Mouse (Mus musculus) induced T-regulatory cell, adult 2 months (primary cell): Measurements from ENCODE around the gene Ucn2.

Experiments
- DNase-seq: peaks from one replicate; pipeline ENCODE4 v3.0.0-alpha.2; 2012; ENCODE audit warnings: low read depth

The Ucn2 gene

DNA sequence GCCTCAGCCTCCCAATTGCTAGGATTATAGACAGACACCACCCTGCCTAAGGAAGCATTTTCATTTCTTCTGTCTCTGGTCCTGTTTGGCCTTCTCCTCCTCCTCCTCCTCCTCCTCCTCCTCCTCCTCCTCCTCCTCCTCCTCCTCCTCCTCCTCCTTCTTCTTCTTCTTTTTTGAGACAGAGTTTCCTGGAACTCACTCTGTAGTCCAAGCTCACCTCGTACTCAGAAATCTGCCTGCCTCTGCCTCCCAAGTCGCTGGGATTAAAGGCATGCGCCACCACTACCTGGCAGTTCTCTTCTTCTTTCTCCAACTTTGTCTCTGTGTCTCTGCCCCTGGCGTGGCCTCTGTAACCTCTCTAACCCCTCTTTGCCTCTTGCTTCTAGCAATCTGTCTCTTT lies at the start of gene Ucn2:
Gene Ucn2, plus strand, starts transcription at position 301 of the 400 bp plus-strand sequence.
- DNase-seq: no peak

DNA sequence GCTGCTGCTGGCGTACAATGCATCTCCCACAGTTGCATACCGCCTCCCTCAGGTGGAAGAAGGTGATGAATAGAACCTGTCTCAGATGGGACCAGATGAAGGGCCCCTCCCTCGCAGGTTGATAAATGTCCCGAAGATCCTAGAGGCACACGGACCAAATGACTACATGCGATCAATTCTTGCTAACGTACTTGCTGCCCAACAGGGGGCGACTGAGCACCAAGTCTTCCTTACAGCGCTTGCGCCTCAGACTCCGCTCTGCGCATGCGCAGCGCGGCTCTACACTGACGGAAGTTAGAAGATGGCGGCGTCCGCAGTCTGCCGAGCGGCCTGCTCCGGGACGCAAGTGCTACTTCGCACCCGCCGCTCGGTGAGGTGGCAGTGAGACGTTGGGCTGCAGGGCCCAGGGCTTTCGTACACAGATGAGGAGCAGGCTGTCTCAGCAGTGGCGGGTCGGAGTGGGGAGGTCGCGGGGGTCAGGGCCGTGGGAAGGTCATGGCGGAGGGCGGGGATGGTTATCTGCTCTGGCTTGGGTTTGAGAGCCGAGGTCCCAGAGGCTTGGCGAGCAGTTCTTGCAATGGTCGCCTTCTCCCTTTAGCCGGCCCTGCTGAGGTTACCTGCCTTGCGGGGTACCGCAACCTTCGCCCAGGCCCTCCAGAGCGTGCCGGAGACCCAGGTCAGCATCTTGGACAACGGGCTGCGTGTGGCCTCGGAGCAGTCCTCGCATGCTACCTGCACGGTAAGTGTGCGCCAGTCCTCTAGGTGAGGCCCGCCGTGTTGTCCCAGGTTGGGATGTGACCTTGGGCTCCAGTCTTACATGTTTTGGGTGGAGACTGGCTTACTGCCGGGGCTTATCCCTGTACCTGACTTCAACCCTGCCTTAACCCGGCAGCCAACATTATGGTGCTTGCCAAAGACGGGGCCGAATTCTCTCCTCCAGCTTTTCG lies 49.1 kb upstream of the Ucn2 start, which contains the start of gene Uqcrc1:
Gene Uqcrc1, plus strand, starts transcription at position 216 of the 947 bp plus-strand sequence.
- DNase-seq: peak; percentile 100

DNA sequence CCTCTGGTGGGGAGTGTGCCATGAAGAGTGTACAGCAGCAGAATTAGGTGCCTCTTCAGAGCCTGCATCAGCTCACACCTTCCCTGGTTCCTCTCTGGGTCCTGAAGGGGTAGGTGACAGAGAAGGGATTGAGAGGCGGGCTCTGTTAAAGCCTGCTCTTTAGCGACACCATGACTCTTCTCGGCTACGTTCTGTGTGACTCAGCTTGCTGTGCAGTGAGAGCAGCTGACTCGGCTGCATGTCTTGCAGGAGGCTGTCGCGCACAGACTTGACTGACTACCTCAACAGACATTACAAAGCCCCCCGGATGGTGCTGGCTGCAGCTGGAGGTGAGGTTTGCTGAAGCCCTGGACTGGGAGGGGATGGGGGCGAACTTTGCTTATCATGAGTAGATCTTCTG lies 40.7 kb upstream of the Ucn2 start:
- DNase-seq: no peak

DNA sequence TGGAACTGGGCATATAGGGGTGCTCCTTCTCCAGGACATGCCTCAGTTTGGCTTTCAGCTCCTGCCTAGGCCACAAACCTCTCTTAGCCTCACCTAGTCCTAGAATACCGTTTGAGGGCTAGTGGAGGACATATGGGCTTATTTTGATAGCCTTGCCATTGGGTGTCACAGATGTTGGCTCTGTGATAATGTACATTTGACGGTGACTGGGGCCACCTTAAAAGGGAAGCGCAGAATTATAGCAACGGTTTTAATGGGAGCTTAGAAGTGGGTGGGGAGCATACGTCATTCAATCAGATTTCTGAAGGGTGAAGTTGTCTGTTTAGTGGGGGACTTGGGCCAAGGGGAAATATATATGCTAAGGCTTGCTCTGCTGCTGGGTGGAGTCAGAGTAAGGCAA lies 40.2 kb upstream of the Ucn2 start:
- DNase-seq: no peak

DNA sequence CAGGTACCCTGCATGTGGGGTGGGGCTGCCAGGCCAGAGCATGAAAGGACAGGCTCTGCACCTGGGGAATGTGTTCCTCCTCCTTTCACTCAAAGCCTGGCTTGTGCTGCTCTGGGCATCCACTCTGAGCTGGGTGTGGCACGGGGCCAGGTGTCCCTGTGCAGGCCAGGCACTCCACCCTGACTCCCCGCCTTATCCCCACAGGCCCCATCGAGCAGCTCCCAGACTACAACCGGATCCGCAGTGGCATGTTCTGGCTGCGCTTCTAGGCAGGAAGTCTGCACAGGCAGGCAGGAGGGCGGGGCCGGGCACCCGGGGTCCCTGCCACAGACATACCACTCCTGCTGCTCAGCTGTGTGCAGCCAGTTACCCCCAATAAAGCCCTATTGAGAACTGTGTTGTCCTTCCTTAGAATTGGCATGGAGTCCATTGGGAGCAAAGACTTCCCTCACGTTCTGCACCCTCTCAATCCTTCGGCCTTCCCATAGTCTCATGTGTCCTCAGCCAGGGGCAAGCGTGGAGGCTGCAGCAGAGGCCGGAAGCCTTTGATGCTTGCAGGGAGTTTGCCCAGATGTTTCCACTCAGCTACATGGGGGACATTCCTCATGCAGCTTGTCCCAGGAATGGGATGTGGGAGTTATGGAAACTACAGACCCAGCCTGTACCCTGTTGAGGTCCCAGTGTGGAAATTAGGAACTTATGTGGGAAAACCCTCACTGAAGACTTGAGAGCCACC lies 36.4 kb upstream of the Ucn2 start:
- DNase-seq: no peak

DNA sequence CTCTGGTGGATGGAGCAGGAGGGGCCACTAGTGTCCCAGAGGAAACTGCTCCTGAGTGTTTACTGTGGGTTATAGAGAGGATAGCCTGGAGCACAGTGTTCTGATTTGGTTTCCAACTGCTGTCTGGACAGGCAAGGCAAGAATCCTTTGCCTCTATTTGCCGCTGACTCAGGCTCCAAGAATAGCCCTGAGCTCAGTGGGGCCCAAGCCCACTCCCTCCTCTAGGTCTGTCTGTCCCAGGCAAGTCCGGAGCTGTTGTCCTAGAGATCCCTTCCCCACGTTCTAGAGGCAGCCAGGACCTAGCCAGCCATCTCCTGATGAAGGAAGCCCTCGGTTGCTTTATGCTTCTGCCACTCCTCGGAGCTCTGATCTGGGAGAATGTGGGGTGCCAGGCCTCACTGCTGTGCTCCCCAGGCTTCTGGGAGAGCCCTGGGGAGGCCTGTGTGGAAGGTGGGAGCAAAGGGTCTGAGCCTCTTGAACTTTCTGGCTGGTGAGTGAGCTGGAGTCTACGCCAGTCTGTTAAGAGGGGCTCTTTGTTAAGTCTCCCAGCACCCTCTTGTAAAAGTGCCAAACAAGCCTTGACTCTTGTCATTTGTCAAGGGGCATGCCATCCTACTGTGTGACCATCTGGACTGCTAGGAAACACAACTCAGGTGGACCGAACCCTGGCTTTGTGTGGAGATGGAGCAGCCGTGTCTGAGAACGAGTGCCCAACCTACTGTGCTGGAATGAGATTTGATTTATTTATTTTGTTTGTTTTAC lies 35.7 kb upstream of the Ucn2 start:
- DNase-seq: no peak

DNA sequence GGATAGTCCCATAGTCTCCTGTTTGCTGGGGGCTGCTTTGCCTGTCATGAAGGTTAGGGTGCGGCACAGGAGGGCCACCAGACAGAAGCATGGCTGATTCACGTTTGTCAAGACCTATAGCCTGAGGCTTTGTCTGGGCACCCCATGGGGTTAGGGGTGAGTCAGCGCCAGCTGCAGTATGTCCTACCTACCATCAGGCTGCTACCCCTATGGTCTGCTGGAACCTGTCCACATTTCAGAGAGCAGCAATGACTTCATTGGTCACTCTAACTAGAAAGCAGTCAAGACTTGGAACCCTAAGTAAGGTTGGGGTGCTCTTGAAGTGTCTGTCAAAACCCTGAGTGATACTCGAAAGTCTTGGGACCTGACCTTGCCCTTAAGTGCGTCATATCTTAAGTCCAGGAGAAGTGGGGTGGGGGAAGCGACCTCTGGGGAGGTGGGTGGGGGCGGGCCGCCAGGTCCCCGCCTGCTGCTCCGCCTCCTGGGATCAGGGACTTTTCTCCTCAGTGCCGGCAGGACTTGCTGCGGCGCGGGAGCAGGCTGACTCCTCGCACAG lies 32.7 kb upstream of the Ucn2 start, which contains the start of gene Col7a1:
Gene Col7a1, plus strand, starts transcription at position 506 of the 556 bp plus-strand sequence.
- DNase-seq: no peak

DNA sequence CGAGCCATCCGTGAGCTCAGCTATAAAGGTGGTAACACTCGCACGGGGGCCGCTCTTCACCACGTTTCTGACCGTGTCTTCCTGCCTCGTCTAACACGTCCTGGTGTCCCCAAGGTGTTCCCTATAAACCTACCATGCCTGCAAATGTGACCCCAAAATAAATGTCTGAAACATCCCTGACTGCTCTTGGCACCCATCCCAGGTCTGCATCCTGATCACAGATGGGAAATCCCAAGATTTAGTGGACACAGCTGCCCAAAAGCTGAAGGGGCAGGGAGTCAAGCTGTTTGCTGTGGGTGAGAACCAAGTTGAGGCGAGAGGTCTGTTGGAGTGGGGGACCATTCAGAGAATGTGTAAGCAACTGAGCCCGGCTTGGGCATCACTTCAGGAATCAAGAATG lies 30.6 kb upstream of the Ucn2 start:
- no peak for DNase-seq

DNA sequence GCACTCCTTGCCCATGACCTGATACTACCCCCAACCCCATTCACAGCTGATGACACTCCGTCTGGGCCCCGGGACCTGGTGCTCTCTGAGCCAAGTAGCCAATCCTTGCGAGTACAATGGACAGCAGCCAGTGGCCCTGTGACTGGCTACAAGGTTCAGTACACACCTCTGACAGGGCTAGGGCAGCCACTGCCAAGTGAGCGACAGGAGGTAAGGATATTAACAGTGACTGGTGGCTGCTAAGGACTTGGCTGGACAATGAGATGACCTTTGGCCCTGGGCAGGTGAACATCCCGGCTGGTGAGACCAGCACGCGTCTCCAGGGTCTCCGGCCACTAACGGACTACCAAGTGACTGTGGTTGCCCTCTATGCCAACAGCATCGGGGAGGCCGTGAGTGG lies 30.0 kb upstream of the Ucn2 start:
- no peak for DNase-seq

DNA sequence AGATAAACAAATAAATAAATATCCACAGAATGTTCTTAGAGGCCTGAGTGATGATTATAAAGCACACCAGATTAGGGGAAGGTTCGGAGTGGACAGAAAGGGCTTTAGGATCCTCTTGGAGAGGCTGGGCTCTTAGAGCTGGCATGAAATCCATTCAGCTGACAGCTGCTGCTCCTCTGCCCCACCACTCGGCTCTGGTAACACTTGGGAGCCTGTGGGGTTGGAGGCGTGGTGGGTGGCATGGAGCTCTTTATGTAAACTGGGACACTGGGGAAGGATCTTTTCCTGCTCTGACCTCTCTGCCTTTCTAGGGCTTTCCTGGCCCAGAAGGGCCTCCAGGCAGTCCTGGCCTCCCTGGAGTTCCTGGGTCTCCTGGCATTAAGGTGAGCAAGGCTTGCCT lies 22.2 kb upstream of the Ucn2 start:
- no peak for DNase-seq

DNA sequence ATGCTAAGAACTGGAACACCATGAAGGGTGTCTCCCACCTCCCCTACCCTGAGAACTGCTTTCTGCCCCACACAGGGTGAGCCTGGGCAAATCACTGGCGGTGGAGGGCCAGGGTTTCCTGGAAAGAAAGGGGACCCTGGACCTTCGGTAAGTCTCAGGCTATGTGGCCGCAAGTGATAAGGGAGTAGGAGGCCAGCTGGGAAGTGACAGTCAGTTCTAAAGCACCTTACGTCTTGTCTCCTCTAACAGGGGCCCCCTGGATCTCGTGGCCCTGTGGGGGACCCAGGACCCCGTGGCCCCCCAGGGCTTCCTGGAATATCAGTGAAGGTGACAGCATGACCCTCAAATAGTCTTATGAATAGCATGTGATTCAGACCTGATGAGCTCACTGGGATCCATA lies 21.5 kb upstream of the Ucn2 start:
- no peak for DNase-seq

DNA sequence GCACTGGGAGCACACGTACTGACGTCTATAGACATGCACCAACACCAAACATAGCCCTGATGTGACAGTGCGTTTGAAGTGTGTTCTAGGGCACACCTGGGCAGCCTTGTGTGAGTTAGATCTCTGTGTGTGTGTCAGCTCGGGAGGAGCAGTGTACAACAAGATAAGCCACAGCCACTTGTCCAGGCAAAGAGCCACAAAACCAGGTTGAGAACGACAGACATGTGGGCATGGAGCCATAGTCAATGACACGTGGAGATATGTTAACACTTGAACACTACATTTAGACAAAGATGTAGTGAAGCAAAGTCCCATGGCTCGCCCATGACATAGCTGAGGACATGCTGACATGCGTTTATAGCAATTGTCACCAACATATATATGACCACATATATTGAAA lies 15.2 kb upstream of the Ucn2 start:
- no peak for DNase-seq

DNA sequence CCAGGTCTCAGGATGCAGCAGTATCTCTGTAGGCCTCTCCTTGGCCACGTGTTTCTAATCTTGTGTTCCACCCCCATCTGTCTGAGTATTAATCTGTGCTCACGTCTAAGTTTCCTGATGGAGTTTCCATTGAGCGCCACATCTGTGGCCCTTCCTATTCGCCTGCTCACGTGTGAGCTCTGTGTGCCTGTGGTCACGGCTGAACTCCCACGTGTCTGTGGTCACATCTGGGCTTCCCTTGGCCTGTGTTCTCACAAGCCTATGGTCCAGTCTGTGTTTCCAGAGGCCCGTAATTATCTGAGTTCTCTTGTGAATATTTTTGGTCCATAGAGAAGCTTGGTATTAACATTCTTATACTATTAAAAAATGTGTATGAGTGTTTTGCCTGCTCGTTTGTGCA lies 9.3 kb upstream of the Ucn2 start:
- no peak for DNase-seq

DNA sequence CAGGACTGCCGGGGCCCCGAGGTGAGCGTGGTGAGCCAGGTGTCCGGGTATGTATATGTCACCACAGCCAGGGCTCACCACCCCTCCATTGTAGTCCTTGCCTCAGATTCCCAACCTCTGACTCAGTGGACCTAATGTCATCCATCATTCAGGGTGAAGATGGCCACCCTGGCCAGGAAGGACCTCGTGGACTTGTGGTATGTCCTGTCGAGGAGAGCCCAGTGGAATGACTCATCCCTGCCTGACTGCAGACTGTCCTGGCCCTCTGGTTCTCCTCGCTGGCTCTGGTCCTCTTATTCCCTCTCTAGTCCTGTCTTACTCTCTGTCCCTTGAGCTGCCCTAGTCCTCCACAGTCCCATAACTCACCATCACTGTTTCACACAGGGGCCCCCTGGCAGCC lies 7.8 kb upstream of the Ucn2 start:
- no peak for DNase-seq

DNA sequence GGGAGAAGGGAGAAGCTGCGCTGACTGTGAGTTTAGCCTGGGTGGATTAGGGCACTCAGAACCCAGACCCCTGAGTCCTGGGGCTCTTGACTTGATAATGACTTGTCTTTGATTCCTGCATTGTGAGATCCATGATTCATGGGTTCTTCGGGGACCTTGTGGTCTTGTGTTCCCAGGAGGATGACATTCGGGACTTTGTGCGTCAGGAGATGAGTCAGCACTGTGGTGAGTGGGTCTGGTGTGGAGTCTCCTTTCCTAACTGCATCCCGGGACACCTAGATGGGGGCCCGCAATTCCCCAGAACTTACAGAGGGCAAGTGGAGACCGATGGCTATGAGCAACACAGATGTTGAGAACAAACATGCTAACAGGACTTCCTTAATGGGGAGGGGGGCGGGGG lies 3.3 kb upstream of the Ucn2 start:
- DNase-seq: no peak

DNA sequence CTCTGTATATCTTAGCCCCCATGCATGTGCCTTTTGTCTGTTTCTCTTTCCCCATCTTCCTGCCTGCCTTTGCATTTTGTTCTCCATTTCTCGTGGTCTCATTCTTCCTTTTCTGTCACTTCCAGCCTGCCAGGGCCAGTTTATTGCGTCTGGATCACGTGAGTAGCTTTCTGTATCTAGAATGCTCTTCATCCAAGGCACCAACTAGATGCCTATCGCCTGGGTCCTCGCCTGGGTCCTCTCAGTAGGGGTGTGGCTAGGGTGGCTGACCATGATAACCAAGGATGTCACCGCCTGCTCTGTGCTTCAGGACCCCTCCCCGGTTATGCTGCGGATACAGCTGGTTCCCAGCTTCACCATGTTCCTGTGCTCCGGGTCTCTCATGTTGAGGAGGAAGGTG lies 2.6 kb upstream of the Ucn2 start:
- DNase-seq: no peak

DNA sequence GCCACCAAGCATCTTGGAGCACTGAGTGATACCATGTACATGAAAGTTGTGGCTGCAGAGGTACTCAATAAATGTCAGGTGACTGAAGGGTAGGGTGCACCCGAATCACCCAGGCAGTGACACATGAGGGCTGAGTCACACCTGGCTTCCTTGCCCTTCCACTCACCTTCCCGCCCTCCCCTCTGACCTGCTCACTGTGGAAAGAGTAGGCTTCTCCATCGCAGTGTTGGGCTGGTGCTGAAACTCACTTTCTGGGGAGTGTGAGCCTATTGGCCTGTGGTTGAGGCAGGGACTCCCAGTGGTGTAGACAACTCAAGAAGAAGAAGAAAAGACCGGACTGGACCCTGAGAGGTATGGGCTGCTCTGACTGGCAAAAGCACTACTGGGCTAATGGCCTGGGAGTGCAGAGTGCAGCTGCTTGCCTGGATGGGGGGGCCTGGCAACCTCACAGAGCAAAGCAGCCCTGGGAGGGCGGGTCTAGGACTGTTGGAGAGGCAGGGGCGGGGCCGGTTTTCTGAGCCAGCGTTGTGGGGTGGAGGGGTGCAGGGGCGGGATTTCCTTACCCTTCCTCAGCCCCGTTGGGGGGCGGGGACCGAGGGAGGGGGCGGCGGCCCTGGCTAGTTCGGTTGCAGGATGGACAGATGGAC lies 2.0 kb downstream of the Ucn2 start:
- DNase-seq: no peak

DNA sequence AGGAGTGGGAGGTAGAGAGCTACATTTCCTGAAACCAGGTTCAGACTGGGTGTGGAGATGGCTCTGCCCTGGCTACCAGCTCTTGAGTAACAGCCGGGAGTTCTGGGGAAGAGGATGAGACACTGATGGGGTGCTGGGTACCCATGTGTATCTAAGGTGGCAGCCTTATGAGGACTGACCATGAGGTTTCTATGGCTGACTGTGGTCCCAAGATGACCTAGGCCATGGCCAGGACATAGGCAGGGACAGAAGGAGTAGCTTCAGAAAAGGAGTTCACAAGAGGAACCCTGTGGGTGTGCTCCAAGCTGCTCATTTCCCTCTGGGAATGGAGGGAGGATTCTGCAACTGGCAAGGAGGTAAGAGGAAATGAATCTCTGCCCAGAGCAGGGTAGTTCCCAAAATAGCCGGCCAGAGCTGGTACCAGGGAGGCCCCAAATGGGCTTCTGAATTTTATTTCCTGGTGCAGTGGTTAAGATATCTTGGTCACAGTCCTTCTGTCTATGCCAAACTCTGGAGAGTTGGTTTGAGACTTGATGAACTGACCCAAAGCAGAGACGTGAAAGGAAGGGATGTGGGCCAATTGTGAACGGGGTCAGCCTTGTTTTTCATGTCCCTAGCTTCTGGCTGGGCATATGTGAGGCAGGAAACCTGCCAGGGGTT lies 4.1 kb downstream of the Ucn2 start:
- DNase-seq: no peak

DNA sequence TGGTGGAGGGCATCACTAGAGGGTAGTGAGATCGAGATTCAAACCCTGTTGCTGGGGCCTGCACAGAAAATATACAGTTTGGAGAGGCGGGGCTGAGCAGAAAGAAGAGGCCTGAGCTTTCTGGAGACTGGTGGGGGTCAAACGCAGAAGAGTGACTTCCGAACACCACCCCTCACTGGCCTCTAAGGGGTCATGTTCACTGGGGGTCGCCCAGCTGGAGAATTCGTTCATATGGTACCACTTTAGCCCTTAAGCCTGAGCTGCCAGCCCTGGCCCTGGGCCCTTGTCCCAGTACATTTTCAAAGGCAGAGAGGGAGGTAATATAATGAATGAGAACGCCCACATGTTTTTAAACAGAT lies 4.6 kb downstream of the Ucn2 start:
- no peak for DNase-seq

DNA sequence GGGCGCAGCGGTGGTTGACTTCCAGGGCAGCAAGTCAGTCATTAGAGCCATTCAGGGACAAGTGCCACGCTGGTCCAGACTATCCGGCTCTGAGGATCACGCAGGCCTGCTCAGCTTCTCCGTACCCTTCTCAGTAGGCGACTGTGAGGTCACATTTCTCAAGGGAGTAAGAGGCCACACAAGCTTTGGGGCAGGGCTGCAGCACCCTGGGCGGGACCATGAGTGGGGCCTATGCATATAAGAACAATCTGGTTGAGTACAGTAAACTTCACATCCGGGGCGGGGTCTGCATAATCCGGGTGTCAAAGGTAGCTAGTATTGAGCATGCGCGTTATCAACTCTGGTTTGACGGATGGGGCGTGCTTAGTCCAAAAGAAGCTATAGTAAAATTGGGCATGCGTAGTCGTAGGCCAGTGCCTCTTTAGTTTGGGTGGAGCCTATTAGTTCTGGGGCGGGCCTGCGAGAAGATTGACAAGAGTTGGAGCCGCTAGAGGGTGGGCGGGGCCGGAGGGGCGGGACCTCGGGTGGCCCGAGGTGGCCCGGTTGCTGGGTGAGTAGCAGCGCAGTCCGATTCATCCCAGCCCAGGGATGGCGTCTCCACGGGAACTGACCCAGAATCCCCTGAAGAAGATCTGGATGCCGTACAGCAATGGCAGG lies 5.7 kb downstream of the Ucn2 start, which contains the start of gene Pfkfb4:
Gene Pfkfb4, plus strand, starts transcription at position 351 of the 657 bp plus-strand sequence.
- peak; percentile 100 for DNase-seq

DNA sequence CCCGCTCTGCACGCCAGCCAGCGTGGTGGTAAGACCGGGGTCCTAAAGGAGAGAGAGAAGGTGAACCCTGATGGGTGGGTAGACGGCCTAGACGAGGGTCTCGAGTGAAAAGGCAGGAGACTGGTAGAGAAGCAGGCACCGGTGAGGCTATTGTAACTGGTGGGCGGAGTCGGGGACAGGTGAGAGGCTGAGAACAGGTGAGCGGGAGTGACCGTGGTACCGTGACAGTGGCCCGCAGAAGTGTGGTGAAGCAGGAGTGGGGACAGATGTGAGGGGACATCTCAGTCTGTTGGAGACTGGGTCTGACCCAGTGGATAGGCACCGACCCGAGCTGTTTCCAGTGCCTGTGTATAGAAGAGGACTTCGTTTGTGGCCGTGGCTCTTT lies 6.3 kb downstream of the Ucn2 start:
- DNase-seq: no peak
